Mouse (Mus musculus): Measurements from ENCODE around the gene Stard8. TPM values are rescaled to one million over a fixed set of nuclear protein-coding genes. Genes with fewer than 3 reads are reported as not detected.
"Not testable (repeated sequence)": the region's sequence is repeated elsewhere in the genome, so short reads cannot be mapped to it uniquely, and the experiment has no call there.

Gene Stard8
- polyA plus RNA-seq (2015; fragmentation: Nextera tagmentation; extraction: Ambion mirVana), result 3.9 and 4.6 TPM in 2 replicates

DNA sequence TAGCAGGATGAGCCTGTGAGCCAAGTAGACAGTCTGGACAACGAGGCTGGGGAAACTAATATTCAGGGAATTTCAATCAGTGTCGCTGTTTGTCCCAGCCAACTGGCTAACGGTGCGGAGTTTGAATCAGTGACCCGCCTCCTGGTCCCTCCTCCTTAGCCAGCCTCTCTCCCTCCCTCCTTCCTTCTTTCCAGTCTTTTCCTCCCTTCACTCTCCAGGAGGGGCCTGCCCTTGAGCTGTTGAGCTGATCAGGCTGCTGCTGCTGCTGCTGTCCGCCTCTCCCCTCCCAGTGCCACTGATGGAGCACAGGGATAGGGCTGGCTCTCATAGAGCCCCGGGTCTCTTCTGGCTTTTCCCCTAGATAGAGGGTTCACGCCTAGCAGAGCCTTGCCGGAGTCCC, at the start of gene Stard8:
TSS of gene Stard8 (plus strand) at position 203 of the 400 bp plus-strand sequence.
- Histone ChIP-seq H3K36me3 (no peaks in the 10 kb centered on the region), H3K4me2 (replicated peaks) (no peak within 1 kb of the TSS), H3K27ac (replicated peaks) (no peak within 1 kb of the TSS), H3K27me3 (no peaks in the 10 kb centered on the region), H3K4me3 (no peak within 1 kb of the TSS), H3K9ac (replicated peaks) (no peak within 1 kb of the TSS), H3K4me1 (no peaks in the 10 kb centered on the region), H3K9me3 (no peaks in the 10 kb centered on the region)
- ATAC-seq (replicated peaks), result no peak
- 66% methylated on average over 9 of the region's 9 CpGs for WGBS

DNA sequence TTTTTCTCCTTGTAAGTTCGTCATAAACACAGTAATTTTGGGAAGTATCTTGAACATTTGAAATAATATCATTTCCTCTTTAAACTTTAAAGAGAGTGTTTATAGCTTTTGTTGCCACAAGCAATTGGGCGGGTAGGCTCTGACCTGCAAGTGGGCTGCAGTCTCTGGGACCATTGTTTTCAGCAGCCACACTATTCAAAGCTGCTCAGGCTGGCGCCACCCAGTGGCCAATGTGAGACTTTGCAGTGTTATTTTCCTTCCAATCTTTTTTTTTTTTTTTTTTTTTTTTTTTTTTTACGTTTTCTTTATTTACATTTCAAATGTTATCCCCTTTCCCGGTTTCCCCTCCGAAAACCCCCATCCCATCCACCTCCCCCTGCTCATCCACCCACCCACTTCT, 49.1 kb upstream of the Stard8 start:
- H3K36me3 ChIP-seq, result no peaks in the 10 kb centered on the region
- WGBS, result 18% methylated on average over 6 of the region's 6 CpGs
- no peak overlapping the region for H3K4me3 ChIP-seq
- H3K9me3 ChIP-seq, result no peaks in the 10 kb centered on the region
- H3K27ac ChIP-seq (replicated peaks), result no peak overlapping the region
- ATAC-seq (replicated peaks), result no peak
- no peaks in the 10 kb centered on the region for H3K4me1 ChIP-seq
- H3K27me3 ChIP-seq, result no peaks in the 10 kb centered on the region
- no peak overlapping the region for H3K4me2 ChIP-seq (replicated peaks)
- H3K9ac ChIP-seq (replicated peaks), result no peak overlapping the region

DNA sequence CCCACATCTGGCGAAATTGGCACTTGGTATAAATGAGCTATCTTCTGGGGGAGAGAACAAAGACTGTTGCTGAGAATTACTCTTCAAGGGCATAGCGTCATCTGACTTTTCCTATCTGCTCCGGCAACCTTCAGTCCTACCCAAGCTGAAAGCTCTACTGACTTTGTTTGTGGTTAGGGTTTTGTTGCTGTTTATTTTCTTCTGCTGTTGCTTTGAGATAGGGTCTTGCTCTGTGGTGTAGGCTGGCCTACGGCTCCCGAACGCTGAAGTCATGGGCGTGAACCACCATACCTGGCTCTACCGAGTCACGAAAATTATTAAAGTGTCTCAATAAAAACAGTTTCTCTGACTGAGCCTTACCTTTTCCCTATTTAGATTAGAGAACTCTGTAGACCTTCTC, 44.8 kb upstream of the Stard8 start:
- H3K27ac ChIP-seq (replicated peaks), result no peak overlapping the region
- ATAC-seq (replicated peaks), result no peak
- H3K9ac ChIP-seq (replicated peaks), result no peak overlapping the region
- no peaks in the 10 kb centered on the region for H3K36me3 ChIP-seq
- H3K4me2 ChIP-seq (replicated peaks), result no peak overlapping the region
- H3K4me3 ChIP-seq, result no peak overlapping the region
- WGBS, result 90% methylated on average over 9 of the region's 9 CpGs
- no peaks in the 10 kb centered on the region for H3K27me3 ChIP-seq
- no peaks in the 10 kb centered on the region for H3K9me3 ChIP-seq
- H3K4me1 ChIP-seq, result no peaks in the 10 kb centered on the region

DNA sequence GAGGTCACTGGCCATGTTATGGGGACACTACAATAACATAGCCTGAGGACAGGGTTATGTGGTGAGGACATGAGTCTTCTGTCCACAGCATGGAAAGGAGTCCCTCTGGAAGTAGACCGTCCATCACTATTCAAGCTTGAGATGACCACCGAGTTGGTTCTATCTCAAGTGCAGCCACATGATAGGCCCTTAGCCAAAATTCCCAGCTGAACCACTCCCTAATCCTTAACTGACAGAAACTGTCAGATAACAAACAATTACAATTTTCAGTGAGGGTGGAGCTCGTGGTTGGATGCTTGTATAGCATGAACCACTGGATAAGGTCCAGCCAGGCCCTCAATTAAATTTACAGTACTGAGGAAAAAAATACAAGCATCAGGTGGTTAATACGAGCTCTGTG, 44.0 kb upstream of the Stard8 start:
- H3K9me3 ChIP-seq, result no peaks in the 10 kb centered on the region
- H3K27me3 ChIP-seq, result no peaks in the 10 kb centered on the region
- H3K4me1 ChIP-seq, result no peaks in the 10 kb centered on the region
- H3K36me3 ChIP-seq, result no peaks in the 10 kb centered on the region
- no peak overlapping the region for H3K4me2 ChIP-seq (replicated peaks)
- 87% methylated on average over 4 of the region's 4 CpGs for WGBS
- no peak overlapping the region for H3K4me3 ChIP-seq
- H3K9ac ChIP-seq (replicated peaks), result no peak overlapping the region
- no peak for ATAC-seq (replicated peaks)
- H3K27ac ChIP-seq (replicated peaks), result no peak overlapping the region

DNA sequence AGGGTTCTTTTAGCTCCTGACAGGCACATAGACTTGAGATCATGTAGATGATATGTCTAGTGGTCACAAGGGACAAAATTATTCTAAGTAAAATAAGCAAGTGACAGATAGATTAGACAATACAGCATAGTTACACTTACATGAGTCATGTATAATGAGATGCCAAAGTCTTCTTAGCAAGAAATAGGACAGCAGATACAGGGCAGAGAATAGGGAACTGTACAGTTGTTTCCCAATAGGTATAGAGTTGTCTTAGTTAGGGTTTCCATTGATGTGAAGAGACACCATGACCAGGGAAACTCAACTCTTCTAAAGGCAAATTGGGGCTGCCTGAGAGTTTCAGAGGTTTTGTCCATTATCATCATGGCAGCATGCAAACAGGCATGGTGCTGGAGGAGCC, 39.3 kb upstream of the Stard8 start:
- Histone ChIP-seq H3K4me3 (no peak overlapping the region), H3K9ac (replicated peaks) (no peak overlapping the region), H3K27me3 (no peaks in the 10 kb centered on the region), H3K27ac (replicated peaks) (no peak overlapping the region), H3K4me1 (no peaks in the 10 kb centered on the region), H3K4me2 (replicated peaks) (no peak overlapping the region), H3K9me3 (no peaks in the 10 kb centered on the region), H3K36me3 (no peaks in the 10 kb centered on the region)
- ATAC-seq (replicated peaks), result no peak

DNA sequence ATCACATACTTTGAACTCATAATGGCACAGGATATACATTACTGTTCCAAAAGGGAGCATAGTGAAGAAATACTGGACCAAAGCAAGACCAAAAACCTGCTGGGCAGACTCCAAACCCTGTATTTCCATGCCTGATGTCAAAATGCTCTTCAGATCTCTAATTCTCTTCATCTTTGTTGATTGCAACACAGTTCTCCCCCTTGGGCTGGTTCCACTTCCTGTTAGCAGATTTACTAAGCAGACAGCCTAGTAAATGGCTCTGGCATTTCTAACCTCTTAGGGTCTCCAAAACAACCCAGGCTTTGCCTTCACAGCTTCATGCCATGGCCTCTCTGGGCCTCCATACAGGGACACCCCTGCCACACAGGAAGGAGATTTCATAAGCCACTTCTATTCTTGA, 38.5 kb upstream of the Stard8 start:
- no peaks in the 10 kb centered on the region for H3K4me1 ChIP-seq

DNA sequence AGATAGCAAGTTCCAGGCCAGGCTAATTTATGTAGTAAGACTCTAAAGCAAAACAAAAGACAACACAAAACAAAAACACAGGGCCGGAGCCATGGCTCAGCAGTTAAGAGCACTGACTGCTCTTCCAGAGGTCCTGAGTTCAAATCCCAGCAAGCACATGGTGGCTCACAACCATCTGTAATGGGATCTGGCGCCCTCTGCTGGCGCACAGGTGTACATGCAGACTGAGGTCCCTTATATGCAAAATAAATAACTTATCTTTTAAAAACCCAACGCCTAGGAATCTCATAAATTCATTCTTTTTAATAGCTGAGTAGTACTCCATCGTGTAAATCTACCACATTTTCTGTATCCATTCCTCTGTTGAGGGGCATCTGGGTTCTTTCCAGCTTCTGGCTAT, 16.4 kb upstream of the Stard8 start:
- not testable (repeated sequence) for H3K4me3 ChIP-seq; H3K9me3 ChIP-seq; H3K9ac ChIP-seq (replicated peaks); H3K4me2 ChIP-seq (replicated peaks); H3K36me3 ChIP-seq; H3K27me3 ChIP-seq; H3K4me1 ChIP-seq; H3K27ac ChIP-seq (replicated peaks); ATAC-seq (replicated peaks)
- 58% methylated on average over 5 of the region's 5 CpGs for WGBS

More for the DNA sequence above, 38.5 kb upstream of the Stard8 start:
- Histone ChIP-seq H3K36me3 (no peaks in the 10 kb centered on the region), H3K9me3 (no peaks in the 10 kb centered on the region), H3K27ac (replicated peaks) (no peak overlapping the region), H3K9ac (replicated peaks) (no peak overlapping the region), H3K4me3 (no peak overlapping the region), H3K27me3 (no peaks in the 10 kb centered on the region), H3K4me2 (replicated peaks) (no peak overlapping the region)
- no peak for ATAC-seq (replicated peaks)

DNA sequence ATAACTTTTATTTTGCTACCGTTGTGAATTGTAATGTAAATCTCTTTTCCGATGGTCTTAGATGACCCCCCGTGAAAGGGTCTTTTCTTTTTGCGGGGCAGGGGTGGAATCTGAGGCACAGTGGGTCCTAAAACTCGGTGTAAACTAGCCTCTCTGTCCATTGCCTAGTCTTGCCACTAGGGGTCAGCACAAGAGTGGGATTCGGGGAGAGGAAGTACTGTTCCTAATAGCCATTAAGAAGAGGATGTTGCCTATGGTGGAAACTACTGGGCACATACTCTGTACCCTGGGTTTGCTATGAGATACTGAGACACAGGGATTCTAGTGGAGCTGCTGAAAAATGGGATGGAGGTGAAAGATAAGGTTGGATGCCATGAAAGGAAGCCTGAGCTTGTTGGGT, 13.5 kb upstream of the Stard8 start:
- Histone ChIP-seq H3K4me3 (no peak overlapping the region), H3K4me2 (replicated peaks) (no peak overlapping the region), H3K4me1 (no peaks in the 10 kb centered on the region), H3K27ac (replicated peaks) (no peak overlapping the region), H3K36me3 (no peaks in the 10 kb centered on the region), H3K9me3 (no peaks in the 10 kb centered on the region), H3K27me3 (no peaks in the 10 kb centered on the region), H3K9ac (replicated peaks) (no peak overlapping the region)
- peak; percentile 41; the same call in 1 of the 2 replicates for ATAC-seq (replicated peaks)
- WGBS, result 33% methylated on average over 6 of the region's 6 CpGs

DNA sequence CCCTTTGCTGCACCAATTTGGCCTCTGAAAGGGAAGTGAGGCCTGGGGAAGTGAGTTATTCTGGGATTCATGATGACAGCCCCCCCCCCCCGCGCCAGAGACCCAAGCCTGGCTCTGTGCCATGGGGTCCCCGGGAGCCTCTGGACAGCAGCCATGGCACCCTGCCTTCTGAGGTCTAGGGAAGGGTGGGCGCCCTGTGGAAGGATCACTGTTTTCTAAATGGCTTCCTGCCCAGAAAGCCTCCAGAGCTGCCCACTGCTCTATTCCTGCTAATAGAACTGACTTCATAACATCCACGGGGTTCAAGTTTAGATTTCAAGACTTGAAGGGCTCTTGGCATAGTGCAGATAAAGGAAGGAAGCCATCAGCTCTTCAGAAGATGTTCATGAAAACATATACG, 983 bp upstream of the Stard8 start:
- no peak for ATAC-seq (replicated peaks)
- Histone ChIP-seq H3K4me2 (replicated peaks) (no peak overlapping the region), H3K9me3 (no peaks in the 10 kb centered on the region), H3K4me3 (no peak overlapping the region), H3K4me1 (no peaks in the 10 kb centered on the region), H3K36me3 (no peaks in the 10 kb centered on the region), H3K9ac (replicated peaks) (no peak overlapping the region), H3K27ac (replicated peaks) (no peak overlapping the region), H3K27me3 (no peaks in the 10 kb centered on the region)
- 71% methylated on average over 6 of the region's 6 CpGs for WGBS

DNA sequence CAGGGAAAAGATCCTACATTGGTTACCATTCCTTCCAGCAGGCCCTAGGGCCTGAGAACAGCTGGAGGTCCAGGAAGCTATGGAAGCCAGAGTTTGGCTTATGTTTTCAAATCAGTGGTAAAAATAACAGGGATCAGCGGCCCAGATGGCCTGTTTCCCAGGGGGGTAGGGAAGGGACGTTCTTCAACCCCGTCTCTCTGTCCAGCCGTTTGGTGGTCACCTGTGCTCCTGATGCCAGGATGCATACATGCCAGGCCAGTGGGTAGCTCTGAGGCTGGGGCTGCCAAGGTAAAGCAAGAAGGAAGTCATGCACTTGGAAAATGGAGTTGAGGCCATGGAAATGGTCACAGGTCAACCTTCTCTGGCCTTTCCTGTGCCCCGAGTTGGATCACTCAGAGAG, 7.5 kb downstream of the Stard8 start:
- WGBS, result 85% methylated on average over 5 of the region's 5 CpGs
- Histone ChIP-seq H3K27ac (replicated peaks) (no peak overlapping the region), H3K4me2 (replicated peaks) (no peak overlapping the region), H3K36me3 (no peaks in the 10 kb centered on the region), H3K4me1 (no peaks in the 10 kb centered on the region), H3K4me3 (no peak overlapping the region), H3K9ac (replicated peaks) (no peak overlapping the region), H3K27me3 (no peaks in the 10 kb centered on the region), H3K9me3 (no peaks in the 10 kb centered on the region)
- no peak for ATAC-seq (replicated peaks)

DNA sequence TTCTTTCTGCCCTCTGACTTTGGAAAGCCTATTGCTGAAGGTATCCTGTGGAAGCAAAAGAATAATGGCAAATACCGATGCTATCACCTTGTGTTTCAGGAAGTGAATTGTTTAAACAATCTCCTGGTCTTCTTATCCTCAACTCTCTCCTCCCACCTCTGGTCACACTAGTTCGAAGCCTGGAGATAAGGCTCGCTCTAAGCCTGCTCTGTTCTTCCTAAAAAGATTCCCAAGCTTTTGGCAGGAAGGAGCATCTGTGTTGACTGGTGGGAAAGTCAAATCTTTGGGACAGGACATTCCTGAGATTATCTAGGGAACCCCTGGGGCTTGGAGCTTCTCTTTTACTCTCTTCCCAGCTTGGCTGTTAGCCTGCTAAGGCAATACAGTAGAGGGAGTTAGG, 8.2 kb downstream of the Stard8 start:
- Histone ChIP-seq H3K9ac (replicated peaks) (no peak overlapping the region), H3K4me2 (replicated peaks) (no peak overlapping the region), H3K4me1 (no peaks in the 10 kb centered on the region), H3K4me3 (no peak overlapping the region), H3K27ac (replicated peaks) (no peak overlapping the region), H3K9me3 (no peaks in the 10 kb centered on the region), H3K36me3 (no peaks in the 10 kb centered on the region), H3K27me3 (no peaks in the 10 kb centered on the region)
- ATAC-seq (replicated peaks), result no peak
- WGBS, result 81% methylated on average over 3 of the region's 3 CpGs

DNA sequence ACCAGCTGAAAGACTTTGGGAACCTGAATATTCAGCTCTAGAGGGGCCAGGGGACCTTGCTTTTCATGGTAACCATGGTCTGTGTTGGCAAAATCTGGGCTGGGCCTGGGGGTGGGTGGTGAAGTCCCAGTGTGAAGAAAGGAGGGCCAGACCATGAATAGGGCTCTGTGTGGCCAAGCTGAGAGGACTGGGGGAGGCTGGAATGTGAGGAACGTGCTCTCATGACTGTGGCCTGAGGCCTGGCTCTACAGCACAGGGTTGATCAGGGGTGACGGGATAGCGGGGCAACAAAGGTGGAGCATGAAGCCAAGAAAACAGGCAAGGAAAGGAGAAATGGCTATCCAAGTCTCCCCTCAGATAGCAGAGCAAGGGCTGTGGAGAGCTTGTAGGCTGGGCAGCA, 9.4 kb downstream of the Stard8 start:
- Histone ChIP-seq H3K36me3 (no peaks in the 10 kb centered on the region), H3K9ac (replicated peaks) (no peak overlapping the region), H3K4me2 (replicated peaks) (no peak overlapping the region), H3K27me3 (no peaks in the 10 kb centered on the region), H3K9me3 (no peaks in the 10 kb centered on the region), H3K4me1 (no peaks in the 10 kb centered on the region), H3K4me3 (no peak overlapping the region), H3K27ac (replicated peaks) (no peak overlapping the region)
- no peak for ATAC-seq (replicated peaks)
- 93% methylated on average over 3 of the region's 3 CpGs for WGBS

DNA sequence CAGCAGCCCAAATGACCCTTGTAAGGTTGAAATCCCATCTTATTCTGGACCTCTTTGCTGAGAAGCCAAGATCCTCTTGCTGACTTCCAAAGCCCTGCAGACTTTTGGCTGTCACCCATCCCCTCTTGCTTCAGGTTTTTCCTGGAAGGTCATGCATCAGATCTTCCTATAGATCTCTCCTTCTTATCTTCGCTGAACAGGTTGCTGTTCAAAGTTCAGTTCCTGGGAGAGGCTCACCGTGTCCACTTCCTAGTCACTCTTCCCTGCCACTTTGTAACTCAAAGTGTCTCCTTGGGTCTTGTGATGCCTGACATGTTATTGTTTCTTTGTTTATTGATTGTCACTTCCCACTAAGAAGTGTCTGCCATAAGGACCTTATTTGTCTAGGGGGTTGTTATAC, 12.7 kb downstream of the Stard8 start:
- Histone ChIP-seq H3K27ac (replicated peaks) (no peak overlapping the region), H3K4me2 (replicated peaks) (no peak overlapping the region), H3K4me1 (no peaks in the 10 kb centered on the region; the same call in 1 of the 2 replicates), H3K9me3 (no peaks in the 10 kb centered on the region), H3K4me3 (no peak overlapping the region), H3K9ac (replicated peaks) (no peak overlapping the region), H3K27me3 (no peaks in the 10 kb centered on the region), H3K36me3 (no peaks in the 10 kb centered on the region)
- 79% methylated on average over 2 of the region's 2 CpGs for WGBS
- no peak for ATAC-seq (replicated peaks)

Measured in forebrain, embryonic 15.5 days (tissue).